Mouse (Mus musculus): Measurements from ENCODE around the gene Trub2.
A peak's percentile ranks its signal among the peaks of the same experiment; 100 is the strongest.

Gene Trub2

GRCm38 (mm10) chr2:29724664-29725365 lies 63.5 kb downstream of the Trub2 start:
- DNase-seq (ENCODE audit: low spot score in 2 of 2): no peak

- no peak for DNase-seq (ENCODE audit: low spot score in 2 of 2)
Measured at GRCm38 (mm10) chr2:29723132-29723531, 65.2 kb downstream of the Trub2 start.

GRCm38 (mm10) chr2:29718581-29718980 lies 69.7 kb downstream of the Trub2 start:
- no peak for DNase-seq (ENCODE audit: low spot score in 2 of 2)

GRCm38 (mm10) chr2:29716691-29717090 lies 71.6 kb downstream of the Trub2 start:
- DNase-seq (ENCODE audit: low spot score in 2 of 2): peak; percentile 17 to 53

- DNase-seq (ENCODE audit: low spot score in 2 of 2): no peak
Measured at GRCm38 (mm10) chr2:29716143-29716542, 72.2 kb downstream of the Trub2 start.

- peak; percentile 31 to 60 for DNase-seq (ENCODE audit: low spot score in 2 of 2)
Measured at GRCm38 (mm10) chr2:29714127-29714526, 74.2 kb downstream of the Trub2 start.

- DNase-seq (ENCODE audit: low spot score in 2 of 2): no peak
Measured at GRCm38 (mm10) chr2:29713501-29713900, 74.8 kb downstream of the Trub2 start.

GRCm38 (mm10) chr2:29711877-29712276 lies 76.4 kb downstream of the Trub2 start:
- DNase-seq (ENCODE audit: low spot score in 2 of 2): no peak
